Mouse (Mus musculus): ENCODE measurements around the gene Sbno2. TPM values are rescaled to one million over a fixed set of nuclear protein-coding genes. Genes with fewer than 3 reads are reported as not detected.

The Sbno2 gene
- total and polyA plus RNA-seq, 3 experiments, result 10.6 to 16.9 (median 11.2) TPM

DNA sequence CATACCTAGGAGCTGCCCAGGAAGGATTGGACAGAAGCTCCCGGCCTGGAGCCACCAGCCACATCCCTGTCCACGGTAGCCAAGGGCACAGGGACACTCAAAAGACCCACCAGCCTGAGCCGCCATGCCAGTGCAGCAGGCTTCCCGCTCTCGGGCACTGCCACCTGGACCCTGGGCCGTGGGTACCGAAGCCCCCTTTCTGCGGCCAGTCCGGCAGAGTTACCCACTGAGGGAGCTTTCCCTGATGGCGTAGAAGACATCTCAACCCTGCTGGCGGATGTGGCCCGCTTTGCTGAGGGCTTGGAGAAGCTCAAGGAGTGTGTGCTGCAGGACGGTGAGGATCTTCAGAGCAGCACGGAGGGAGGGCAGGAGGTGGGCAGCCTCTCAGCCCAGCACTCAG lies 87.6 kb downstream of the Sbno2 start:
- no peak for TF ChIP-seq EP300 (IDR thresholded peaks at IDR 0.05; ENCODE audit: insufficient read depth, low read depth, low read length)
- TF ChIP-seq CTCF (IDR thresholded peaks at IDR 0.05), result no peak
- no peak for TF ChIP-seq POLR2A (IDR thresholded peaks at IDR 0.05; ENCODE audit: insufficient read depth, low read depth, low read length)
- 82% methylated on average over 14 of the region's 14 CpGs for WGBS
- H3K36me3 ChIP-seq (ENCODE audit: control insufficient read depth, insufficient read depth, low read length), result no peaks in the 10 kb centered on the region
- no peak overlapping the region for H3K4me3 ChIP-seq
- H3K4me1 ChIP-seq (ENCODE audit: control insufficient read depth, insufficient read depth, low read length), result no peaks in the 10 kb centered on the region; the same call in 1 of the 2 replicates
- peak in 1 of 2 experiments; percentile 42 for DNase-seq
- H3K27ac ChIP-seq, result peak overlapping the region; percentile 48
- H3K9ac ChIP-seq (ENCODE audit: low read depth, low read length), result peak overlapping the region; percentile 36
- H3K27me3 ChIP-seq (ENCODE audit: control insufficient read depth, insufficient read depth, low read length), result no peaks in the 10 kb centered on the region
- H3K79me2 ChIP-seq (replicated peaks; ENCODE audit: control insufficient read depth, insufficient read depth, low read length), result no peaks in the 10 kb centered on the region
- intact Hi-C loops (cut with DNase I), result loop anchor here (2.0 kb wide), 1 partner anchor 15 kb away; no protein-coding TSS in a partner anchor

DNA sequence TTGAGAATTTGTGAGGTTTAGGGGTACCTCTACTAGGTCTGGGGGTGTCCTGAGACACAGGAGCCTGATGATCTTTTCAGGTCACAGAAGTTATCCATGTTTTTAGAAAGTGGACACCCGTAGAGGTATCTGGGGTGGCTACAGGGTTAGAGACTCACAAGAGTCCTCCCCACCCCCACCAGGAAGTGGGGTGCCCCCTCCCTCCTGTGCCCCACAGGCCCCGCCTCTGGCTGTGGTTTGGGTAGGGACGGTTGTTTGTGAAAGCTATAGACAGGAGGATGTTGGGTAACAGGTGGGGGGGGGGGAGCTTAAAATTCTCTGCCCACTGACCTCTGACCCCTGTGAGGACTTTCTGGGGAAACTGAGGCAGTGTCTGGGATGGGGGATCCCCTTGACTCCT lies 88.0 kb downstream of the Sbno2 start:
- no peak for TF ChIP-seq POLR2A (IDR thresholded peaks at IDR 0.05; ENCODE audit: insufficient read depth, low read depth, low read length)
- no peak for TF ChIP-seq EP300 (IDR thresholded peaks at IDR 0.05; ENCODE audit: insufficient read depth, low read depth, low read length)
- no peak for TF ChIP-seq CTCF (IDR thresholded peaks at IDR 0.05)
- intact Hi-C loops (cut with DNase I), result no loop called here
- Histone ChIP-seq H3K4me3 (no peak overlapping the region), H3K4me1 (ENCODE audit: control insufficient read depth, insufficient read depth, low read length) (no peaks in the 10 kb centered on the region; the same call in 1 of the 2 replicates), H3K27me3 (ENCODE audit: control insufficient read depth, insufficient read depth, low read length) (no peaks in the 10 kb centered on the region), H3K79me2 (replicated peaks; ENCODE audit: control insufficient read depth, insufficient read depth, low read length) (no peaks in the 10 kb centered on the region), H3K27ac (peak overlapping the region; percentile 36), H3K9ac (ENCODE audit: low read depth, low read length) (no peak overlapping the region), H3K36me3 (ENCODE audit: control insufficient read depth, insufficient read depth, low read length) (no peaks in the 10 kb centered on the region)
- WGBS, result 63% methylated on average over 3 of the region's 3 CpGs
- DNase-seq, result peak; percentile 64 to 84

DNA sequence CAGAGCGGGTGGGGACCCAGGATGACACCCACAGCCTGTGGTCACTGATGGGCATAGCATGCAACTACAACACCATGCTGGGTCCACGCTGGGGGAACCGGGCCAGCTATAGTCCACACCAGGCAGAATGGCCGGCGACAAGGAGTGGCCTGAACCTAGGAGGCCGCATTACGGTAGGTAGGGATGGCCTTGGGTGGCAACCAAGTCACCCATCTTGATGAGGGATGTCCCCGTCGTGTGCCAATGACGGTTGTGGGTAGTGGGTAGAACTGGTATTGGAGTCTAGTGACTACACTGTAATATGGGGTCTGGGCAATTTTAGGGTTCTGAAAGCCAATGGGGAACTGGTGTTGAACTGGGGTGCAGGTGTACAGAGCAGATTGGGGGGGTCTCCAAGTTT lies 88.4 kb downstream of the Sbno2 start:
- WGBS, result 86% methylated on average over 10 of the region's 10 CpGs
- peak in 1 of 2 experiments; percentile 36 for DNase-seq
- 0 out of 2 replicates have a peak overlapping the region, but pooled peaks have one; percentile 4 for H3K9ac ChIP-seq (ENCODE audit: low read depth, low read length)
- peak overlapping the region; percentile 36 for H3K27ac ChIP-seq
- no peaks in the 10 kb centered on the region for H3K36me3 ChIP-seq (ENCODE audit: control insufficient read depth, insufficient read depth, low read length)
- no peaks in the 10 kb centered on the region for H3K79me2 ChIP-seq (replicated peaks; ENCODE audit: control insufficient read depth, insufficient read depth, low read length)
- no peaks in the 10 kb centered on the region; the same call in 1 of the 2 replicates for H3K4me1 ChIP-seq (ENCODE audit: control insufficient read depth, insufficient read depth, low read length)
- no peaks in the 10 kb centered on the region for H3K27me3 ChIP-seq (ENCODE audit: control insufficient read depth, insufficient read depth, low read length)
- H3K4me3 ChIP-seq, result no peak overlapping the region
- TF ChIP-seq EP300 (IDR thresholded peaks at IDR 0.05; ENCODE audit: insufficient read depth, low read depth, low read length), result no peak
- TF ChIP-seq CTCF (IDR thresholded peaks at IDR 0.05), result no peak
- no peak for TF ChIP-seq POLR2A (IDR thresholded peaks at IDR 0.05; ENCODE audit: insufficient read depth, low read depth, low read length)
- intact Hi-C loops (cut with DNase I), result no loop called here

DNA sequence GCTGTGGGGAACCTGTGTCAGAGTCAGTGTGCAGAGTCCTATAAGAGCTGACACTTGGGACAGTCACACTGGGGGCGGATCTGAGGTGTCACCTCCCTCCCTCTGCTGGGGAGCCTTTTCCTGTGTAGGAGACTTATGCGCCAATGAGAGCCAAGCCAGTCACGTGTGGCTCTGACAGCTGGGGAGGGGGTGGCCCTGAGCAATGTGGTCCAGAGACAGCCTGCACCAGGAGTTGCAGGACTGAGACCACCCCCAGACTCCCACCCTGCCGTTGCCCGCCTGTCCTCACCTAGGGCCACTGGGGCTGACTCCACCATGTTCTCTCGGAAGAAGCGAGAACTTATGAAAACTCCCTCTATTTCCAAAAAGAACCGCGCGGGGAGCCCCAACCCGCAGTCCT lies 88.9 kb downstream of the Sbno2 start, which contains the start of gene Arhgap45:
TSS of gene Arhgap45 (plus strand) at position 143 of the 400 bp plus-strand sequence.
- H3K9ac ChIP-seq (ENCODE audit: low read depth, low read length), result 0 out of 2 replicates have a peak within 1 kb of the TSS, but pooled peaks have one; percentile 4

DNA sequence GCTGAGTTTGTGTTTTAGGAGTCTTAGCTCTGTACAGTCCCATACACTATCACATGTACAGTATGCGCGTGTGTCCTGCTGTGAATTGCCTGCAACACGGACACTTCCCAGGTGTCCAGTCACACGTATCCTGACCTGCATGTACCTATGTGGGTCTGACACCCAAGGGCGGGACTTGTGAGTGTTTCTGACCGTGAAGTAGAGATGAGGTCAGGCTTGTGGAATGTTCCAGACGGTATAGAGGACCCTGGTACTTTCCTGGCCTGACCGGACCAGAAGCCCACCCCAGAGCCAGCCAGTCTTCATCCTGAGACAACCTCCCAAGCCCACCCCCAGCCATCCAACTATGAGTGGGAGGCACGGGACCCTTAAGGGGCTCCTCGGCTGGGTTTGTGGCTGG lies 89.8 kb downstream of the Sbno2 start:
- no peaks in the 10 kb centered on the region for H3K27me3 ChIP-seq (ENCODE audit: control insufficient read depth, insufficient read depth, low read length)
- no peaks in the 10 kb centered on the region for H3K79me2 ChIP-seq (replicated peaks; ENCODE audit: control insufficient read depth, insufficient read depth, low read length)
- WGBS, result 85% methylated on average over 10 of the region's 10 CpGs
- no peak overlapping the region for H3K4me3 ChIP-seq
- H3K9ac ChIP-seq (ENCODE audit: low read depth, low read length), result no peak overlapping the region
- H3K4me1 ChIP-seq (ENCODE audit: control insufficient read depth, insufficient read depth, low read length), result no peaks in the 10 kb centered on the region; the same call in 1 of the 2 replicates
- DNase-seq, result no peak
- H3K27ac ChIP-seq, result no peak overlapping the region
- TF ChIP-seq EP300 (IDR thresholded peaks at IDR 0.05; ENCODE audit: insufficient read depth, low read depth, low read length) (no peak), POLR2A (IDR thresholded peaks at IDR 0.05; ENCODE audit: insufficient read depth, low read depth, low read length) (no peak), CTCF (IDR thresholded peaks at IDR 0.05) (no peak)
- H3K36me3 ChIP-seq (ENCODE audit: control insufficient read depth, insufficient read depth, low read length), result no peaks in the 10 kb centered on the region
- intact Hi-C loops (cut with DNase I), result no loop called here

More for the DNA sequence above, 88.9 kb downstream of the Sbno2 start, which contains the start of gene Arhgap45:
- H3K27ac ChIP-seq, result peak within 1 kb of the TSS; percentile 36
- H3K36me3 ChIP-seq (ENCODE audit: control insufficient read depth, insufficient read depth, low read length), result no peaks in the 10 kb centered on the region
- H3K79me2 ChIP-seq (replicated peaks; ENCODE audit: control insufficient read depth, insufficient read depth, low read length), result no peaks in the 10 kb centered on the region
- 58% methylated on average over 11 of the region's 11 CpGs for whole genome bisulfite sequencing
- no peaks in the 10 kb centered on the region for H3K27me3 ChIP-seq (ENCODE audit: control insufficient read depth, insufficient read depth, low read length)
- no peak within 1 kb of the TSS for H3K4me3 ChIP-seq
- H3K4me1 ChIP-seq (ENCODE audit: control insufficient read depth, insufficient read depth, low read length), result no peaks in the 10 kb centered on the region; the same call in 1 of the 2 replicates
- intact Hi-C loops (cut with DNase I), result no loop called here
- DNase-seq, result peak in 1 of 2 experiments; percentile 79
- TF ChIP-seq POLR2A (IDR thresholded peaks at IDR 0.05; ENCODE audit: insufficient read depth, low read depth, low read length) (peak; percentile 40; the same call in 1 of the 2 replicates), CTCF (IDR thresholded peaks at IDR 0.05) (no peak)

DNA sequence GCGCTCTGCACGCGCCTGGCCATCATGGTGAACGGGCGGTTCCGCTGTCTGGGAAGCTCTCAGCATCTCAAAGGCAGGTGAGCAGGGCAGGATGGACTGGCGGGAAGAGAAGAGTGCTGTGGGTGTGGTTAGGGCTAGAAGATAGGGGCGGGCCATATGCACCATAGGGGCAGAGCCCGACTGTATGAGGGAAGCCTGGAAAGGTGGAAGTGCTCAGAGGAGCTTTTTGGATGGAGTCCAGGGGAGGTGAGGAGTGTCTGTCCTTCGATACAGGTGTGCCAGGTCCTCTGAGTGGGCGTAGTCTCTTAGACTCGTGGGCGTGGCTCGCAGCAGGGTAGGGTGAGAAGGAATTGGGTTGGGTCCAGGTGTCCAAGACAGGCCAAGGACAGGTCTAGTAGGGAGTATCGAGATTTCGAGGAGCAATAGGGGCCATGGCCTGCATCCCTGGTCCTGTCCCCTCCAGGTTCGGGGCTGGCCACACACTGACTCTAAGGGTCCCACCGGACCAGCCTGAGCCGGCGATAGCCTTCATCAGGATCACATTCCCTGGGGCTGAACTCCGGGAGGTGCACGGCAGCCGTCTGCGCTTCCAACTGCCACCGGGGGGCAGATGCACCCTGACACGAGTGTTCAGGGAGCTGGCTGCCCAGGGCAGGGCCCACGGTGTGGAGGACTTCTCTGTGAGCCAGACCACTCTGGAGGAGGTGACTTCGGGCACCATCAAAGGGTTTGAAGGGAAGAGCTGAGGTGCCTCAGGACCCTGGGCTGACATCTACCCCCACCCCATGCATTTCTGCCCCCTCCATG lies 90.7 kb downstream of the Sbno2 start:
- no peak for TF ChIP-seq POLR2A (IDR thresholded peaks at IDR 0.05; ENCODE audit: insufficient read depth, low read depth, low read length)
- TF ChIP-seq CTCF (IDR thresholded peaks at IDR 0.05), result peak; percentile 51
- no peak overlapping the region for H3K27ac ChIP-seq
- H3K4me1 ChIP-seq (ENCODE audit: control insufficient read depth, insufficient read depth, low read length), result no peaks in the 10 kb centered on the region; the same call in 1 of the 2 replicates
- DNase-seq, result no peak
- intact Hi-C loops (cut with DNase I), result no loop called here
- WGBS, result 62% methylated on average over 28 of the region's 28 CpGs
- H3K9ac ChIP-seq (ENCODE audit: low read depth, low read length), result no peak overlapping the region
- no peaks in the 10 kb centered on the region for H3K79me2 ChIP-seq (replicated peaks; ENCODE audit: control insufficient read depth, insufficient read depth, low read length)
- H3K4me3 ChIP-seq, result no peak overlapping the region
- no peaks in the 10 kb centered on the region for H3K27me3 ChIP-seq (ENCODE audit: control insufficient read depth, insufficient read depth, low read length)
- no peaks in the 10 kb centered on the region for H3K36me3 ChIP-seq (ENCODE audit: control insufficient read depth, insufficient read depth, low read length)
